Mouse (Mus musculus): ENCODE results near the gene Wnt3. TPM values are rescaled to one million over a fixed set of nuclear protein-coding genes. Genes with fewer than 3 reads are reported as not detected.

Gene Wnt3
- 0.07 and 0.12 TPM in 2 replicates for polyA plus RNA-seq (2012; rRNA removed)

DNA sequence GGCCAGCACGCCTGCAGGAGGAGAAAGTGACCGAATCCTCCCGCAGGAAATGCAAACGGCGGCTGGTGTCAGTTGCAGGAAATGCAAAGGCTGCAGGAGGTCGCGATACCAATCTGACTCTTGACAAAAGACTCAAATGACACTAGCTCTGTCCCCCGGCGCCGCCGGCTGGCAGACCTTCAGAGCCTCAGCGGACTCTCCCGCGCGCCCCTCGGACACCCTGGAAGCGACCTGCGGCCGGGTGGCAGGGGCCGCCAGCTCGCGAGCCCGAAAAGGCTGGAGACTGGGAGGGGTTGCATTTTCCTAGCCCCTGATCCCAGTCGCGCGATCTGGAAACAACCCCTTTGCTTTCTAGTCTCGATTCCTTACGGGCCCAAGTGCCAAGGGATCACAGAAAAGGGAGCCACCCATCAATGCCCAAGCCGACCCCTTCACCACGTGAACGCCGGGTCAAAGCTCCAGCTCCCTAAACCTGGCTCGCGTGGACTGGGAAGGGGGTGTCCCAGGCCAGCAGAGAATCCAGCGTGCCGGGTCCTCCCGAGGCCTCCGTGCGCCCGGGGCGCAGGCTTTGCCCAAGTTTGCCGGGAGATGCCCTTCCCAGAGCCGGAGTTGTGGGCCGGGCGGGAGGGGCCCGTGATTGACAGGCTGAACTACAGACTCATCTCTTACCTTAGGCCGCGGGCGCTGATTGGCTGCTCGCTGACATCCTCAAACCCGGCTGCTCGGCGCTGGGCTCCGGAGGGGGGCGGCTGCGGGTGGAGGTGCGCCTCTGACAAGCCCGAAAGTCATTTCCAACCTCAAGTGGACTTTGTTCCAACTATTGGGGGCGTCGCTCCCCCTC lies at the start of gene Wnt3:
Gene Wnt3, plus strand, starts transcription at position 764 of the 841 bp plus-strand sequence.
- WGBS: under 1% methylated on average over 60 of the region's 60 CpGs
- no peak for DNase-seq
- no peaks in the 10 kb centered on the region for H3K4me1 ChIP-seq (ENCODE audit: control insufficient read depth, insufficient read depth, low read length)
- no peak for TF ChIP-seq CTCF (IDR thresholded peaks at IDR 0.05; ENCODE audit: insufficient read depth, low read length)
- TF ChIP-seq POLR2A (IDR thresholded peaks at IDR 0.05; ENCODE audit: borderline replicate concordance, extremely low read depth, low read depth, low read length): no peak
- no peak within 1 kb of the TSS for H3K4me3 ChIP-seq (replicated peaks; ENCODE audit: extremely low read depth, low read depth, low read length)

DNA sequence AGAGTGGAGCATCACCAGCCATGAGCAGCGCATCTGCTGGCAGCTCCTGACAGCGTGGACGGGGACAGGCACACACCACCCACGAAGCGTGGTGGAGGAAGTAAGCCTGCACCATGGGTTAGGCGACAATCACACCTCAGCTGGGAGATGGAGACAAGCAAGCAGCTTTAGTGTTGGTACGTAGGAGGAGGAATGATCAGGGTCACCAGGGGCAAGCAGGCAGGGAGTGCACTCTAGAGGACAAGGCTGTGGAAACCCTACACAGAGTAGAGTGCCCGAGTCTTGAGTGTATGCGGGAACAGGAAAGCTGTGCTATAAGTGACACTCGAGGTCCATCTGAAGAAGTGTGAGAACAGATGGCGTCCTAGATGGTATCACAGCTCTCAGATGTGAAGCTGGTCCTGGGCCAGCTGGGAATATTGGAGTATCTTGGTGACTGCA lies 49.6 kb upstream of the Wnt3 start:
- Histone ChIP-seq H3K4me3 (replicated peaks; ENCODE audit: extremely low read depth, low read depth, low read length) (no peak overlapping the region), H3K4me1 (ENCODE audit: control insufficient read depth, insufficient read depth, low read length) (no peaks in the 10 kb centered on the region; the same call in 1 of the 2 replicates)
- WGBS: 63% methylated on average over 11 of the region's 11 CpGs
- TF ChIP-seq POLR2A (IDR thresholded peaks at IDR 0.05; ENCODE audit: borderline replicate concordance, extremely low read depth, low read depth, low read length) (no peak), CTCF (IDR thresholded peaks at IDR 0.05; ENCODE audit: insufficient read depth, low read length) (no peak)
- no peak for DNase-seq

DNA sequence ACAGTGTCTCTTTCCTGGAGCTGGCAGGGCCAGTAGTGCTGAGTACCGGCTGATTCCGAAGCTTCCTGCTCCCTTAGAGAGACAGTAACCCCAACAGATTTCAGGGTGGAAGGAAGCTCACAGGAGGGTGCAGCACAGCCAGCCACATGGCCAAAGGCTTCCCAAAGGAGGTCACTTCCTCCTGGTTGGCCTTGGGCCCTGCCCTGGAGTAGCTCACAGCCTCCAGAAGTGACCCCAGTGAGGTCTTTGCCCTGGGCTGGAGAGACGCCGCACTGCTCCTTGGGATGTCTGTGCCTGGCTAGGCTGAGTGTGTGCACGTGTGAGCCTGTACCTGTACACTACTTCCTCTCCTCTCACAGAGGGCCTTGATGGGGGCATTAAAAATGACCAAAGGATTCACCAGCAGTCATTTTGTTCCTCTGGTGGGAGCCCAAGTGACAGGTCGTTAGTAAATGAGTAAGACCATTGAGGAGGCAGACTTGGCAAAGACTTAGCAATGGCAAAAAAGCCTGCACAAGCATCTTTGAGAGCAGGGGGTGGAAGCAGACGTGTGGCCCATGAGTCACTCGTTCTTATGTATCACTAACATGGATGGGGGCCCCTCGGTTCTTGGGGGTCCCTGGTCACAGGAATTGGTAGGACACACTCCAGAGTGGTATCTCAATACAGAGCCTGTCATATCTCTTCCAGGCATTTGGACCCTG lies 44.5 kb upstream of the Wnt3 start:
- no peak for DNase-seq
- Histone ChIP-seq H3K4me1 (ENCODE audit: control insufficient read depth, insufficient read depth, low read length) (no peaks in the 10 kb centered on the region), H3K4me3 (replicated peaks; ENCODE audit: extremely low read depth, low read depth, low read length) (no peak overlapping the region)
- TF ChIP-seq CTCF (IDR thresholded peaks at IDR 0.05; ENCODE audit: insufficient read depth, low read length) (no peak), POLR2A (IDR thresholded peaks at IDR 0.05; ENCODE audit: borderline replicate concordance, extremely low read depth, low read depth, low read length) (no peak)
- 61% methylated on average over 9 of the region's 9 CpGs for WGBS

DNA sequence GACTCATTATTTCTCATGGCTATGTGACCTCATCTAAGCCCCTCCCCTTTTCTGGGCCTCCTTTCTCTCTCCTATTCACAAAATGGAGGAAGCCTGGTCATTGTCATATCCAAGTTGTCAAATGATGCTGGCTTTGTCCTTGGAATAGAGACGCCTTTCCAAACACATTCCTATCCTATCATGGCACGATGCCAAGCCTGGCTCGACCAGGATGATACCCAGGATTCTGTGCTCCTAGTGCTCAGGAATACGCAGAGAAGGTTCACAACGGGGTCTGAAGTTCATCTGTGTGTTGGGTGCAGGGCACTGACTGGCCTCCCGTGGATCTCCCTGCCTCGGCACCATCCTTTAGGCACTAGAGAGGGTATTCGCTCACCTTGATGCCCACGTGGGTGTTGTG lies 42.4 kb upstream of the Wnt3 start:
- no peak for DNase-seq
- 67% methylated on average over 9 of the region's 9 CpGs for WGBS
- Histone ChIP-seq H3K4me1 (ENCODE audit: control insufficient read depth, insufficient read depth, low read length) (no peaks in the 10 kb centered on the region), H3K4me3 (replicated peaks; ENCODE audit: extremely low read depth, low read depth, low read length) (no peak overlapping the region)
- TF ChIP-seq CTCF (IDR thresholded peaks at IDR 0.05; ENCODE audit: insufficient read depth, low read length) (no peak), POLR2A (IDR thresholded peaks at IDR 0.05; ENCODE audit: borderline replicate concordance, extremely low read depth, low read depth, low read length) (no peak)

DNA sequence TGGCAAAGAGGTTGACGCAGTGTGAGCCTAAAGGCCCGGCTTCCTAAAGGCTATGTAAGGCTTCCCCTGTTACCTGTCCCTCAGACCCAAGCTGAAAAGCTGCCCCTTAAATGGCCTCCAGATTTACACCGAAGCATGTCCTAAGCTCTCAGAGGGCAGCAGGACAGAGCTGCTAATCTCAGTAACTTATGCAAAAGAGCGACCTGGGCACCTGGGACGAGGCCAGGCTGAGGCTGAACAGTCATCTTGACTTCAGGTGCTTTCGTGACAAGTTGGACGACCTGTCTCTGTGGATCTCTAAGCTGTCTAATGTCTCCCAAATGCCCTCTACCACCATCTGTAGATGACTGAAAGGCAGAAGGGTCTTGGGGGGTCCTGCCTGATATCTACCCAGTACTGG lies 41.6 kb upstream of the Wnt3 start:
- no peak for DNase-seq
- H3K4me1 ChIP-seq (ENCODE audit: control insufficient read depth, insufficient read depth, low read length): no peaks in the 10 kb centered on the region
- 86% methylated on average over 7 of the region's 7 CpGs for WGBS
- no peak for TF ChIP-seq CTCF (IDR thresholded peaks at IDR 0.05; ENCODE audit: insufficient read depth, low read length)
- no peak overlapping the region for H3K4me3 ChIP-seq (replicated peaks; ENCODE audit: extremely low read depth, low read depth, low read length)

DNA sequence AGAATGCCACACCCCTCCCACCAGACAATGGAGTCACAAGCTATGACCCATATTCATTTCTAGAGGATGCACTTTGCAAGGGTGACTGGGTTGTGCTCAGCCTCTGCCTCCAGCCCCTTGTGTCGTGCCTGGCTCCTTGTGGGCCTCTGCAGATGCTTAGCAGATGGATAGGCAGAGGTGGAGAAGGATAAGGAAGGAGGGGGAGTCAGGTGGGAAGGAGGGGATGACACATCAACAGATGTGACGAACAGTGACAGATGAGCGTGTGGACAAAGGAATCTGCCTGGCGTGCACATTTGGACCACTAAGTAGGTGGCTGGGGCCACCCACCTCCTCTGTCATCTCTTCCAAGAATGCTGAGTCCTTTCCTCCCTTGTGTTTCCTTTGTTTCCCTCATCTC lies 40.9 kb upstream of the Wnt3 start:
- no peak for DNase-seq
- no peak for TF ChIP-seq POLR2A (IDR thresholded peaks at IDR 0.05; ENCODE audit: borderline replicate concordance, extremely low read depth, low read depth, low read length)
- TF ChIP-seq CTCF (IDR thresholded peaks at IDR 0.05; ENCODE audit: insufficient read depth, low read length): no peak
- H3K4me1 ChIP-seq (ENCODE audit: control insufficient read depth, insufficient read depth, low read length): no peaks in the 10 kb centered on the region
- 68% methylated on average over 4 of the region's 4 CpGs for WGBS
- no peak overlapping the region for H3K4me3 ChIP-seq (replicated peaks; ENCODE audit: extremely low read depth, low read depth, low read length)

DNA sequence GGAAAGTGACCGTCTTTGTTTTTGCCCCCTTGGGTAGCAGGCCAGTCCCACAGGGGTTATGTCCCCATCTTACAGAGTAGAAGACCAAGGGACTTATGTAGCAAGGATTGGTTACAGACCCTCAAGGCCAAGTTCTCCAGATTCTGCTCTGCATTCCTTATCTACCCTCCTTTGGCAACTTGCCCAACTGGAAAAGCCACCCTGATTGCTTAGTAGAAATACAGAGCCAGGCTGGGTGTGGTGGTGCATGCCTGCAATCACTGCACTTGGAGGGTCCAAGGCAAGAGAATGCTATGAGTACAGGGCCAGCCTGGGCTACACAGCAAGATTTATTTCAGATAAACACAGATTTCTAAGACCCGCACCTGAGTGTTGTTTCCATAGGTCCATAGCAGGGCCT lies 40.0 kb upstream of the Wnt3 start:
- 78% methylated on average over 2 of the region's 2 CpGs for WGBS
- no peak for DNase-seq

DNA sequence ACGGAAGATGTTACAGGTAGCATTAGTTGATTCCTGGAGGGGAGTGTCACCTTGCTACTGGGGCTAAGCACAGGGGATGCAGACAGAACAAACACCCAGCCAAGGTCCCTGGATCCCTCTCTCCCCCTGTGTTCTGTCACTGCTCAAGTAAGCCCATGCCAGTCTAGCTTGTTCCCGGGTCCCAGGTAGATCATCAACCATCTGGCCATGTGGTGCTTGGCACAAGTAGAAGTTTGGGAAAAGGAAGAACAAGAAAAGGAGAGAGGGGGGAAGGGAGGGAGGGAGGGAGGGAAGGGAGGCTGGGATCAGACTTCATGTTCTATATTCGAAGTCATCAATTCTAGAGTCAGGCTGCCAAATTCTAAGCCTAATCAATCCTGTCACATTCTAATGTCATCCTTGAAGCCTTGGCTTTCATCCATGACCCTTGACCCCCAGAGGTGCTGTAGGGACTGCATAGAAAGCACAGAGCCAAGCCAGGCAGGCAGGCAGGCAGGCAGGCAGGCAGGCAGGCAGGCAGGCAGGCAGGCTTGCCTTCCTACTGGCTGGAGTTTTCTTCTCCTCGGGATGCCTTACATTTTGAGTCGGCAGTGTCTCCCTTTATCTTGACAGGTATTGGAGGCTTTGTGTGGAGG lies 39.4 kb upstream of the Wnt3 start:
- TF ChIP-seq CTCF (IDR thresholded peaks at IDR 0.05; ENCODE audit: insufficient read depth, low read length): no peak
- TF ChIP-seq POLR2A (IDR thresholded peaks at IDR 0.05; ENCODE audit: borderline replicate concordance, extremely low read depth, low read depth, low read length): no peak
- H3K4me1 ChIP-seq (ENCODE audit: control insufficient read depth, insufficient read depth, low read length): no peaks in the 10 kb centered on the region
- 46% methylated on average over 5 of the region's 5 CpGs for WGBS
- H3K4me3 ChIP-seq (replicated peaks; ENCODE audit: extremely low read depth, low read depth, low read length): no peak overlapping the region
- DNase-seq: no peak

More for the DNA sequence above, 40.0 kb upstream of the Wnt3 start:
- TF ChIP-seq POLR2A (IDR thresholded peaks at IDR 0.05; ENCODE audit: borderline replicate concordance, extremely low read depth, low read depth, low read length) (no peak), CTCF (IDR thresholded peaks at IDR 0.05; ENCODE audit: insufficient read depth, low read length) (no peak)
- Histone ChIP-seq H3K4me3 (replicated peaks; ENCODE audit: extremely low read depth, low read depth, low read length) (no peak overlapping the region), H3K4me1 (ENCODE audit: control insufficient read depth, insufficient read depth, low read length) (no peaks in the 10 kb centered on the region)

DNA sequence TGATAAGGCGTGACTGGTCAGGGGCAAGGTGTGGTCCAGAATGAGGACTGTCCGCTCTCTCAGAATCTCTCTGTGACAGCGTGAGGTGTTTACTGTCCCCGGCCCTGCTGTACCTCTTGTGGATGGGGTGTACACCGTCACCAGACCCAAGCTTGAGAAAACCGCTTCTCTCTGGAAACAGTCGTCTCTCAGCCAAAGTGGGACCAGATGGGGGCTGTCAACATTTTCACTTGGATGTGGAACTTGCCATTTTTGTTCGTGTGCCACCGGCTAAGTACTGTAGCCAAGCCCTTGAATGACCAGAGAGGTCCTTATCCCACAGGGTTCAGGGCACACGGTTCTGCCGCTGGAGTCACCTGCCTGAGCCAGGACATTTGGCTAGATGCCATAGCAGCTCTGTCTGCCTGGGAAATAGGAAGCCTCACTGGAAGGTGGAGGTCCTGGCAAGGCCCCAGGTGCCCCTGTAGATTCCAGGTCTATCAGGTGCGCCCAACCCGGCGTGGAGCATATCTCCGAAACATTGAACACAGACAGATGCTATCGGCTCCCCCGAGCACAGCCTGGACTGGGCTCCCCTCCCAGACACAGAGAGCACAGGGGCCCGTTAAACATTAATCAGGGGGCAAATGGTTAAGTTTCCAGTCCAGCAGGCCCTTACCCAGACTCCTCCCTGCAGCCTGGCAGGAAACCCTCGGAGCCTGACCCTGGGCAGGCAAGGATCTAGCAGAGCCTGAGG lies 38.7 kb upstream of the Wnt3 start:
- WGBS: 60% methylated on average over 19 of the region's 19 CpGs
- no peak for DNase-seq

More for the DNA sequence above, 38.7 kb upstream of the Wnt3 start:
- Histone ChIP-seq H3K4me1 (ENCODE audit: control insufficient read depth, insufficient read depth, low read length) (no peaks in the 10 kb centered on the region), H3K4me3 (replicated peaks; ENCODE audit: extremely low read depth, low read depth, low read length) (no peak overlapping the region)
- TF ChIP-seq CTCF (IDR thresholded peaks at IDR 0.05; ENCODE audit: insufficient read depth, low read length) (no peak), POLR2A (IDR thresholded peaks at IDR 0.05; ENCODE audit: borderline replicate concordance, extremely low read depth, low read depth, low read length) (no peak)

Data from lung, adult 2 months (tissue).